Mouse (Mus musculus): Measurements from ENCODE around the gene Cnbd2.

DNA sequence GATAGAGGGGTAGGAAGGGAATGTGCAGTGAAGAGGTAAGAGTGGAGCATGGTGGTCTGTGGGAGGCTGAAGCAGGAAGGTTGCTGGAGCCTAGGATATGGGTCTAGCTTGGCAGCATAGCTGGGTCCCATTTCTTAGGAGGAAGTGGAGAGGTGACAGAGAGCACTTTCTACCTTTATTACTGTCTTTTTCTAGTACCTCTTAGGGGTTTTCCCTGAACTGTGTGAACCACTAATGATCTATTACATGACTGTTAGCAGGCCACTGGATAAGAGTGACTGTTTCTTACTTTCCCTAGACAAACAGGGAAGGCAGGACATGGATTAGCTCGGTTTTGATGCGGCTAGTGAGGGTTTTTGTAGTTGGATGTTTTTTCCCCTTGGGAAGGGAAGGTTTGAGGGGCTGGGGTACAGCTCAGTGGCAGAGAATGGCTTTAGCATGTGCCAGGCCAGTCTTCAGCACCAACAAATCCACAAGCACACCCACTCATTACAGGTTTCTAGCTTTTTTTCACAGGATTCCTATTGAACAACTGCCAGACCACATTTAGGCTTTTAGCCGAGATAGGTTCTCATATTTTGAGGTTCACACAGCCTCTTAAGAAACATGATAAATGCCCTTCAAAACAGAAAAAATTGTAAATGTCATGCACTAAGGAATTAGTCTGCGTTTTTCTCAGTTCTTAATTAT, 48.8 kb upstream of the Cnbd2 start:
- TF ChIP-seq TAL1 (IDR thresholded peaks at IDR 0.05; ENCODE audit: low read length) (no peak), GATA1 (IDR thresholded peaks at IDR 0.05; ENCODE audit: low read length) (no peak)

All from erythroblast, embryonic 14.5 days (primary cell).